Mouse (Mus musculus): ENCODE measurements around the gene Edem1. TPM values are rescaled to one million over a fixed set of nuclear protein-coding genes. Genes with fewer than 3 reads are reported as not detected.

The Edem1 gene
- total RNA-seq, 2 experiments from 2014 or later, result 7.1 to 9.8 TPM

Other genes starting within 250 kb of the Edem1 start
- 100 to 1,000 TPM in 1 of 2 experiments, 10 to 100 TPM in 1; 71.8 to 106 TPM for gene Bhlhe40, start 168.0 kb upstream of the Edem1 start, total RNA-seq (2021)
- 100 to 1,000 TPM in 1 of 2 experiments, 10 to 100 TPM in 1; 94.7 to 103 TPM for gene Arl8b, start 45.5 kb upstream of the Edem1 start, total RNA-seq (2021)

Measured in gastrocnemius, postnatal 36 days (tissue).